Mouse (Mus musculus) right cerebral cortex, postnatal 4 days (tissue): ENCODE results near the gene Shisa6.

Experiments used
- DNase-seq: peaks from one replicate; pipeline ENCODE4 v3.0.0-alpha.2; 2022

Shisa6 gene

DNA sequence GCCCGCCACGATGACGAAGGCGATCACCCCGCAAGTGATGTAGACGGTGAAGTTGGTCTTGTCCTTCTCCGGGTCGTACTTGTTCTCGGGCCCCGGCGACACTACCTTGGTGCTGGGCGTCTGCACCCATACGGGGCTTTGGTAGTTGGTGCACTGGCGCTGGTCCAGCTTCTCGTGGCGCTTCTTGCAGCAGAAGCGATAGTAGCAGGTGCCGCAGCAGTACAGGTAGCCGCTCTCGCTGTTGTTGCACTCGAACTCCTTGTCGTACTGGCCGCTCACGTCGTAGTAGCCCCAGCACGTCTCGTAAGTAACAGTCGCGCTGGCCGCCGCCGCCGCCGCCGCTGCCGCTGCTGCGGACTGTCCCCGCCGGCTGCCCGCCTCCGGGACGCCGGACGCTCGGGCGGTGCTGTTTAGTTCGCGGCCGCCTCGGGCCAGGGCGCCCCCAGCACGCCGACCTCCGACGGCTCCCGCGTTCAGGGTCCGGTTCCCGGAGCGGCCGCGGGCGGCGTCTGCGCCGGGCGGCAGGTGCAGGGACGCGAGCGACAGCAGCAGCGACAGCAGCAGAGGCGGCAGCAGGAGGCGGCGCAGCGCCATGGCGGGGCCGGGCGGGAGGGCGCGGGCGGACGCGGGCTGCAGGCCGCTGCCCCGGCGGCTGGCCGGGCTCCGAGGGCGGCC lies at the start of gene Shisa6:
Gene Shisa6, minus strand, starts transcription at position 594 of the 675 bp plus-strand sequence.
- peak; percentile 58 for DNase-seq

DNA sequence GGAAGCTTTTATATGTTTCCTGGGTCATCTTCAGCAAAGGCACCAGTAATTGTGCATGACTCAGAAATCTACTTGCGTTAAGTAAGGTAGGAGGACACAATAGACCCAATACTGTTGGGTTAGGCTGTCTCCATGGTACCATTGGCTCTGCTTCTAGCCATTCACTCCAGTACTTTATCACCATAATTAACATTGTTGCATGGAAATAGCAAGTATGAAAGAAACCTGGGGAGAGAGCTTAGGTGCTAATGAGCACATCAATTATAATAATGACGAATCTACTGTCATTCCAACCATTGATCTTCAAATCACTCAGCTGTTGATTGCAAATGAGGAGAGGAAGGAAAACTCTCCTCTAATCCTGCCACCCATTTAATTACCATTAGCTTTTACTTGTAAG lies 48.1 kb upstream of the Shisa6 start:
- DNase-seq = no peak

DNA sequence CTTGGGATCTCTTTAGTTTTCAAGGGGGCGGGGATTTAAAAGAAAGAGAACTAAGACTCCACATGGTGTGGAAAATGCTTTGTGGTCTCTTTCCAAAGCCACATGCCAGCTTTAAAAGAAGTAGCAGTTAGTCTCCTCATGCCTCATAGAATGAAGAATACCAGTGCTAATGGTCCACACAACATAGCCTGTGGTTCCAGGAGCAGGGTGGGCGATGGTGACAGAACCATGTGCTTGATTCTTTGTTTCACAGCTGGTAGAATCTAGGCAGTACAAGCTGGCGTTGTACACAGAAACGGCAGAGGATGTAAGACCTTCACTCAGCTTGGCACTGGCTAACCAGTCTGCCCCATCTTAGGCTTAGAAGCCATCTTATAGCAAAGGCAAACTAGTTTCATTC lies 43.3 kb upstream of the Shisa6 start:
- no peak for DNase-seq

DNA sequence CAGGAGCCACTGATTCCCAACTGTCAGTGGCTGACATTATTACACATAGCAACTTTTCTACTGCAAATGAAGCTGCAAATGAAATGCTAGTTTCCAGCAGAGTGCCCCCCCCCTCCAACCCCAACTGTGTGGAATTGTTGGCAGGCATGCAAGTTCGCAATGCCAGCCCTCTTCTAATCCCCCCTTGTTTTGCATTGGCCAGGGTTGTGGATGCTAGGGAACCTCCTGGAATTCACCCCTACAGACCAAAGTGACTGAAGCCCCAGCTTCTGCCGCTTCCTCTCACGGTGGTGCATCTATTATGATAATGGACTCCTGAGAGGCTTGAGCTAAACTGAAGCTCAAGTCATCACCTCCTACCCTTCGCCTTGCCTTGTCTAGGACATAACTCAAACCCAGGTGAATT lies 42.6 kb upstream of the Shisa6 start:
- peak; percentile 9 for DNase-seq

DNA sequence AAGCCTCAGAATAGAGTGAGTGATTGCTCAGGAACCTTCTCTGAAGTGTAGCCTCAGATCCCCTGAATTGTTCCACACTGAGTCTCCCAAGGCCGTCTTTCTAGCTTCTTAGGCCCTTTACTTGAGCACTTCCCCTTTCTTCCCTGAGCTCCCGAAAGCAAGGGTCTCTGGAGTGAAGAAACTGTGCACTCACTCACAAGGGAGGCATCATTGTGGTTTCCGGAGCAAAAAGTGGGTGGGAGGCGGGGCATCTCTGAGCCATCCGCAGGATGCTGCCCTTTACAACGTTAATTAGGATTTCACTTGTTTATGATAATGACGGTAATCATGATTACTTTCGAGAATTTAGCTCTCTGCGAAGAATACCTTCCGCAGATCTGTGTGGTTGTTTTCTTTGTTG lies 41.6 kb upstream of the Shisa6 start:
- DNase-seq = no peak

DNA sequence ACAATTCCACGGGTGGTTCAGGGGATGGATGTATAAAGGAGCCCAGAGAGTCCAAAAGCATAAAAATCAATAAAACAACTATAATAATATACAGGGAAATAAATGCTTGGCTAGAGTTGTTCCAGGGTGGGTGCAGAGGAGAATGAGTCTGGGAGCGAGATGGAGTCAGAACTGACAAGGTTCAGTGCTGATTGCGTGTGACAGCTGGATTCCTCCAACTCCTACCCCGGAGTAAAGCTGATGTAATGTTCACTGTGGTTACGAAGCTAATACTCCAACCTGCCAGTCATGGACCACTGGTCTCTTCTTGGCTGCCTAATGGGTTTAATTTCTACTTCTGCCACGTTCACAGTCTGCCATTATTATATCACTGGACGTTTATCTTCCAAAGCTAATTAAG lies 36.5 kb upstream of the Shisa6 start:
- no peak for DNase-seq

DNA sequence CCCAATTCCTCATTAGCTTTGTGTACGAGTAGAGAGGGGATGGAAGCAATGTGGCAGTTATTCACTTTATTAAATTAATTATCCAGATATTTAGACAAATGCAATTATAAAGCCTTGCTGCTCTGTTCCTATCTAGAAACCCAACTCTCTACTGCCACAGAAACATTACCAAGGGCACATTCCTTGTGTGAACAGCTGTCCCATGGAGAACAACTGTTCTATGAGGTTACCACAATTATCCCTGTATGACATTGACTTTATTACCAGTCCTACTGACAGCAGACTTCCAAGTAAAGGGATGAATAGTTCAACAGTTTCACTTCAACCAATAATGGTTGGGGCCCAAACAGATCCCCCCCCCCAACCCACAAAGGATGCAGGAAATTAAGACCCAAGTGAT lies 12.1 kb upstream of the Shisa6 start:
- DNase-seq = no peak

DNA sequence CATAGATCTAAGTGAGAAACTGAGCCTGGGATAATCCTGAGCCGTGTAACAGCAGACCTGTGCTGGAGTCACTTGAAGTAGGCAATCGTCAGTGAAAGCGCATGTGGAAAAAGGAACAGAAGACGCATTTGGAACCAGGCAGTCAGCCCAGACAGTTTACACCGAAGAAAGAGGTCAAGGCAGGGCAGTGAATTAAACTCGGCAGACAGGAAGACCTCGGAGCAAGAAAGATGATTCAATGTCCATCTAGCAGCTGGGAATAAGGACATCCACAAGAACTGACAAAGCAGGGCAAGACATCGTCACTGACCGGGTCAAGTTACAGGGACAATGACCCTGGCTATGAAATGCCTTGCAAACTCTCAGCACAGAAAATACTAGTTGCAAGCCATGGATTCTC lies 10.1 kb upstream of the Shisa6 start:
- DNase-seq = no peak

DNA sequence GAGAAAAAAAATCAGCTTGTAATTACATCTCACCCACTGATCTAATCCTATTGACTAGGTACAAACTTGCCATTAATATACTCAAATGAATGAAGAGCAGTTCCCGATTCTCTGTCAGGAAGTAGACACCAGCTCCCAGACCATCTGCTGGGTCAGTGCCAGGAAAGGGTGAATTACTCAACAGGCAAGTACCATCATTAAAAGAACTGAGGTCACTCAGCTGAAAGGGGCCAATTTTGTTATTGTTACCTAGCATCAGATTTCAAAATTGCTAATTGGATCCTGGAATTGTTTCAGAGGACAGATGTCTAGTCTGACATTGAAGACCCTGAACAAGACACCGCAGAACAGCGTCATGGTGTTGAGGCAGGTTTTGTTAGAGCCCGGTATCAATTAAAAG lies 9.4 kb upstream of the Shisa6 start:
- no peak for DNase-seq

DNA sequence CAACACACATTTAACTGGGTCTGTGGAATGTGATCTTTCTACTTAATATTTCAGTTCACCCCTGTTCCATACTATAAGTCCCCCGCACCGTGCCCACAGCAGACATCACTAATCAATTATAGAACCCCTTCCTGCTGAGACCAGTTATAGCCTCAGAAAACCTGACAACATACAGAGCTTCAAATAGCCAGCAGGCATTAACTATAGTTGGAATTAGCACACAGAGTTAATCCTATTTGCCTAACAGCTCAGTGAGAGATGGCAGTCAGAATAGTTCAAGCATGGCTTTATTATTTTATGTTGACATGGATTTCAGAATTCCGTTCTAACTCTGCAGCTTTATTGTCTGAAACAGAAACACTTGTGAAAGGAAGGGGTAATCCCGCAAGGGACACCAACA lies 8.5 kb upstream of the Shisa6 start:
- DNase-seq = no peak

DNA sequence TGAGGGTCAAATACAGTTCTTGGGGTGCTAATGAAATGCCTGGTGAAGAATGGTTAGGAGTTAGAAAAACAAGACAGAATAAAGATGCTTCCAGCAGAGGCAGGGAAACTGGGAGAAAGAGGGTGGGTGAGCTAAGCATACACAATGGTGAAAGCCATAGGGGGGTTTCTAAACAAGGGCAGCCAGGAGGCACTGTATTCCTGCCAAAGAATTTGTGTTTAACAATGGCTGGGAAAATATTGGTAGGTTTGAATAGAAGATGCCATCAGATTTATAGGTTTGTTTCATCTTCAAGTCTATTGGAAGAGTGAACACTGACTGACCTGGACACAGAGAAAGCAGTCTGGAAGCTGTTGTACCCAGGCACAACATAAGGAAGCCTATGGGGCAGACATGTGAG lies 2.4 kb upstream of the Shisa6 start:
- DNase-seq = no peak

DNA sequence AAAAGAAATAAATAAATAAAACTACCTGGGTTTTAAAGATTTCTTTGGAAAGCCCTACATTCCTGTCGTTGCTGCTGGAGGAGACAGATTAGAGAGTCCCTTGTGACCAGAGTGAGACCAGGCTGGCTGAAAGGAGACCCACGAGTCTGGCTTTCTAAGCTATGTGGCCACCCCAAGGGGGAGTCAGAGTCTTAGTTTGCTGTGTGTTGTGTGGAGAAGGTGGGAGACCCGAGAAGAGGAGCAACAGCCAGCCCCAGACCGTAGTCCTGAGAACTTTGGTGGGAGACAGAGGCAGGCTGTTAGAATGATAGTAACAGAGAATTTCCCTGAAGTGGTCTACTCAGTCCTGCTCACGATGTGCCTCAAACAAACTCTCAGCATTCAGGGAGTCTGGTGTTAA lies 1.6 kb upstream of the Shisa6 start:
- no peak for DNase-seq

DNA sequence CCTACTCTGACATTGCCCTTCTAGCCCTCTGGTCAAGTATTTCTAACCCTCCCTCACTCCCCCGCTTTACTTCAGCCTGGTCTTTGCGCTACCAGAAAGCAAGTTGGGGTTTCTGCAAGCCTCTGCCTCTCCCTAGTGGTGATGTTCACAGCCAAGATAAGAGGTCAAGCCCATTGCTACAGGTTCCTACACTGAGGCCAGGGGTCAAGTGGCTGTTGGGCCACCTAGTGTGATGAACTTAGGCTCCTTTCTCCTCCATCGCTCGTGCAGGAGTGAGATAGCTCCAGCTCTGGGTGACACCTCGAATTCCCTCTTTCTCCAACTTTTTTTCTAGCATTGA lies 1.2 kb upstream of the Shisa6 start:
- DNase-seq = no peak

DNA sequence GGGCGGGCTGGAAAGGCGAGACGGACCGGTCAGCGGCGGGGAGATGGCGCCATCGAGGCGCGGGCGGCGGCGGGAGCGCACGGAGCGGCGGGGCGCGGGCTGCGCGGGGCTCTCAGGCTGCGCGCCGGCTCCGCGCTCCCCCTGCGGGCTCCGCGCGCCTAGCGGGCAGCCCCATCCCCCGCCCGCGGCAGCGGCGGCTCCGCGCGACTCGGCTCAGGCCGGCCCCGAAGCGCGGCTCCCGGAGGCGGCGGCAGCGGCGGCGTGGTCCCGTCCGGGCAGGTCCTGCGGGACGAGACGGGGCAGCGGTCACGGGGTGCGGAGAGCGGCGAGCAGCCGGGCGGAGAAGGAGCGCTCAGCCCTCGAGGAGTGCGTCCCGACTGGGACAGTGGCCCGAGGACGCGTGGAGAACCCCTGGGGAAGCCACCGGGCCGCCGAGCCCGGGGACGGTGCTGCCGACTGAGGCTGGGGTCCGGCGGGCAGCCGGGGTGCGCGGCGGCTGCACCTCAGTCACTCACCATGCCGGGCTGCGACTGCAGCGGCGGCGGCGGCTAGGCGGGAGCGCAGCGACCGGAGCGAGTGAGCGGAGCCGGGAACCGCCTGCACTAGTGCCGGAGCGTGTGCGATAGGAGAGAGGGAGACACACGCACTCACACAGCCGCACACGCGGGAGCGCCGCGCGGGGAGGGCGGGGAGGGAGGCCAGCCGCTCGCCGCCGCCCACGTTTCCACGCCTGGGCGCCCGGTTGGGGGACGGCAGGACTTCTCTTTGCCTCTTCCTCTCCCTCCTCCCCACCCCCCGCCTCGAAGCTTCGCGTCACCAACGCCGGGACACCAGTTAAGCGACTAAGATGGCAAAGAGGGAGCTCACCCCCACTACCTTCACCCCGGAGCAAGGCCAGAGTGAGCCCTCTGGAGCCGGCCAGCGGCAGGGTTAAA lies 549 bp upstream of the Shisa6 start:
- peak; percentile 59 for DNase-seq

DNA sequence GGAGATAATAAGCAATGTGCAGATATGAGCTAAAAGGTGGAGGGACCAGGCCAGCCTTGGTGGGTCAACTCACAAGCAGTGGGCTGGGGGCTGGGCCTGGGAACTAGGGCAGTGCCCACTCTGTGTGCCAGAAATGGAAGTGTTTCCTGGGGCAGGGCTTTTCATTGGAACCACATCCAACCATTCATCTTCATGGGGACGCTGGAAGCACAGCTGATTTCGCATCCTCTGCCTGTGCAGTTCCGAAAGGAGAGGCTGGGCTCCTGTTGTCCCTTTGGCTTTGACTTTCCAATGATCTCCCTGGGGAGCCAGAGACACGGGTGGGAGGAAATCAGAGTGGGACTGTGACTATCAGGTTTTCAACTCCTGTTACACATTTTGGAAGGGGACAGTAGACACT lies 1.5 kb downstream of the Shisa6 start:
- no peak for DNase-seq

DNA sequence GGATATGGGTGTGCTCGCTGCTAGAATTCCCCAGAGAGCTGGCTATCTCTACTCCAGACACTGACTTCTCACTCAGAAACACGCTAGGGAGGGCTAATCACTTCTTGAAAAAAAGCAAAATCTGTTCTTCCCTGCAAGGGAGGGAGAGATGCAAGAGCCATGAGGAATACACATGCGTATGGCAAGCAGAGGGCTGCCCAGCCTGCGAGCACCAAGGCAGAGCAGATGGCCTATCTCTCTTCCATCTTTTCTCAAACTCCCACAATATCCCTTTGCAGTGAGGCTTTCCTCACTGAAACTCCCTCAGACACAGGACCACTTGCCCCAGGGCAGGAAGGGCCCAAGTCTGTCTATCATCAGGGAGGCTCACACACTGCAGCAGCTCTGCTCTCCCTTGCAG lies 3.4 kb downstream of the Shisa6 start:
- DNase-seq = no peak

DNA sequence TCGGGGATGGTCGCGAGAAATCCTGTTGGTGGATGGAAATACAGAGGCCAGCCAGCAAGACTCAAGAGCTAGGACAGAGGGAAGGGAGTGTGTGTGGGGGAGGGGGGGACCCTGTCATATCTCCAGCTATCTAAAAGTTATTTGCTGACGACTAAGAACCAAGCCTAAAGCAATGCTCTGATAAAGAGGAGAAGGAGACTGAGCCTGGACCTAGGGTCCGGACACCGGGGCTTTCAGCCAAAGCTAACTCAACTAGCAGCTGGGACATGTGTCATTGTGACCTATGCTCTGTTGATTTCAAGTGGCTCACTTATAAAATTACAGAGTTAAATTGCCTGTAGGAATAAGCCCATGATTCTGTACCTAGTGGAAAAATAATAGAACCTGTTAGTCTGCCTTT lies 6.4 kb downstream of the Shisa6 start:
- no peak for DNase-seq

DNA sequence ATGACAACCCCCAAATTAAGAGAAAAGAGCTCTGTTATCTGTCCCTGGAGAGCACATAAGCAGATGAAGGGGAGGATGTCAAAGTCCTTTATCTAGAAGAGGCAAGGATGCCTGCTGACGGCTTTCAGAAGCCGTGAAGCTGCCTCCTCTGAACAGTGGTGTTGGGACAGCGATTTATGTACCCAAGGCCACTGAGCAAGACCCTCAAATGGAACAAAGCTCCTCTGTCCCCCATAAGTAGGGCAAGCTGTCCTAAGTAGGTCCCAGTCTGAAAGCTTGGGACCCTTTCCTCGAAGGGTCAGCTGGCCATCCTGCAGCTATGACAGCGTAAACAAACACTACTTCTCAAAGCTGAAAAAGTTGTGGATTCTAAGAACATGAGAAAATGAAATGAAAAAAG lies 11.4 kb downstream of the Shisa6 start:
- DNase-seq = no peak

DNA sequence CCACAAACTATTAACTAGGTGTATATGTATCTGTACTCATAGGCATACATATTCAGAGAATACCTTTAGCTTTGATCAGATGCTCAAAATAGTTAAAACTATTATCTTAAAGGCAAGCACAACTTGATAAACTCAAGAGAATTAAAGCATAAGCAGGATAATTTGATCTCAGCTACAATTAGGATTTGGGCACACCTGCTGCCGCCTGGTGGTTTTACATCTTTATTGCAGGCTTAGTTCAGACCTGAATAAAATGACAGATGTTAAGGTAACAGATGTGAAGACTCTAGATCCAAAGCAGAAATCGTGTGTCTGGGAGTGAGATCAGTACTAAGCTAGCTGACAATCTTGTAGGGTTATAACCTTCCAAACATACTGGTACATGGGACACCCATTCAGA lies 24.8 kb downstream of the Shisa6 start:
- DNase-seq = no peak

DNA sequence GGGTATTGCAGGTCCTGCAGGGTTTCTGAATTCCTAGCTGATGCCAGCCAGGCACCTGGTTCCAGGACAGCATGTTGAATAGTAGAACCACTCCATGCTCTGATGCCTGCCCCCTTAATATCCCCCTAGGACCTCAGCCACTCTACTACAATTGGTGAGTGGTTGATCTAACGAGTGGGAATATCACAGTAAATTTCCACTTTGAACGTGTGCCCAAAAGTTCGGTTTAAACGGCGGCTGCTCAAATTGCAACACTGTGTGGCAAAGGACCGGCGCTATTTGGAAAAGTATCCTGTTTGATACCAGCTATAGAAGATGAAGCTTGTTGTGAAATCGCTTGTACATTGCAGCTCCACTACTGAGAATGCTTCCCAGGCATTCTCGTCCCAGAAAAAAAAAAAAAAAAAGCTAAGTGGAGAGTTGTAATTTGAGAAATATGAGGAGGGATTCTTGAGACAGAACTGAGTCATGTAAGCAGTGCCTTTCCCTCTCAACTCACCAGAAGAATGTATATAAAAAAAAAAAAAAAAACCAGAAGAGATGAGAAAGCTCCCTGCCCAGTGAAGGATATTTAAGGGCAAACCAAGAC lies 26.8 kb downstream of the Shisa6 start:
- no peak for DNase-seq

DNA sequence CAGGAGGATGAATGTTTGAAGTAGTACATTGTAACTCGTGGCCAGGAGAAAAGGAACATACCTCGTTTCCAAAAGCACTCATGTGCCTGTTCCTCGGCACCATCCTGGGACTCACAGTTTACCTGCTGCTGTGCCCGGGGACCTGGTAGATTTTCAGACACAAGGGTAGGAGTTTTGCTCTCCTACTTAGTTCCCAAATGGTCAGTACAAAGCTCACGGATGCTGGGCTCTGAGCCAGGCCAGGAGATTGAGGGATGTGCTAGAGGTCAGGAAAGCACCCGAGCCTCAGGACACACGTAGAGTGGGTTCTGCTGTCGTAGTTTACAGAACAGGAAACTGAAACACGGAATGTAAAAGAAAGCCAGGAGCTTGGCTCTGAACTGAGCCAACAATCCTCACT lies 29.5 kb downstream of the Shisa6 start:
- DNase-seq = no peak

DNA sequence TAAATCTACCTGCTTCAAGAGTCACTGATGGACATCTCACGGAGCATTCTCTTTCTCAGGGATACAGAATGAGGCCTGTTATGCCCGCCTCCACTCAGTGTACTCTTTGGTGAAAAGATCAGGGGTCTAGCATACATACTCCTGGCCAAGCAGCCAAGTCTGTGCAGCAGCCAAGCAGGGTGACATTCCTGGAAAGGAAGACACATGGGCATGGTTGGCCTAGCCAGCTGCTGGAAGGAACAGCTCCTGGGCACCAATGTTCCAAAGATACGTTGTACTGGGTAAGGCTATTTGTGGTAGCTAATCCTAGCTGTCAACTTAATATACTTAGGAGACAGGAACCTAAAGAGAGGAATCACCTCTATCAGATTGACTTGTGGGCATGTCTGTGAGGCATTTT lies 31.4 kb downstream of the Shisa6 start:
- DNase-seq = no peak

DNA sequence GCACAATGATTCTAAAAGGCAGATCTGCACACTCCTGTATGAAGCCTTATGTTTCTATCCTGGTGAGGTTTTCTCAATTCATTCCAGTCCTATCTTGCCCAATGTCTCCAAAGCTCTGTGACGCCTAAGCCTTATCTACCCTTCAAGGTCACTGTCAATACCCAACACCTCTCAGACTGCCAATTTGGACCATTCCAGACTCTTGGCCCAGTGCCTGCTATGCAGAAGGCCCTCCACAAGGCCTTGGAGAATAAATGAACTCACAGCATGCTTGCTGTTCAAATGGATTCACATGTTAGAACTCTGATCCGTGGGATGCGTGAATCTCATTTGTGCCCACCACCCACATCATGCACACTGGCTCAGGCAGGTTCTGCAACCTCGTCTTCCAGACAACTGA lies 38.0 kb downstream of the Shisa6 start:
- peak; percentile 7 for DNase-seq

DNA sequence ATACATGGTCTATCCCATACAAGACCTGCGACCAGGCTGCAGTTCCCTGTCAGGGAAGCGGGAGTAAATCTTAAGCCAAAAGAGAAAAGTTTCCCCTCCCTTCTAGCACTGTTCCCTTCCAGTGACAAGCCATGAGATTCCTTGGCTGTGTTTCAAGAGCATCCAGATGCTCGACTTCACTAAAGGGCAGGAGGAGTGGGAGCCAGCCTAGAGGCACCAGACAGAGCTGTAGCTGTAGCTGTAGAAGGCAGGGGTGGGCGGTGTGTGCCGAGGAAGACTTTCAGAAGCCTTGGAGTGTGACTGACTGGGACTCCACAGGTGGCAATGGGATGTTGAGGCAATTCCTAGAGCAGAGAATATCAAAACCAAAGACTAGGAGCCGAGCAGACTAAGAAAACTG lies 43.3 kb downstream of the Shisa6 start:
- no peak for DNase-seq
